Mouse (Mus musculus) erythroblast, adult 5-6 weeks (primary cell): ENCODE measurements around the gene Zfp235. TPM values are rescaled to one million over a fixed set of nuclear protein-coding genes. Genes with fewer than 3 reads are reported as not detected.

ENCODE experiments used
- ATAC-seq: replicated peaks from 2 replicates; pipeline ENCODE4 v1.8.0; 2016; ENCODE audit warnings: moderate number of reproducible peaks, mild to moderate bottlenecking, moderate TSS enrichment, inconsistent platforms; ENCODE audit not compliant: poor library complexity, low FRiP score, severe bottlenecking
- total RNA-seq, 2 experiments: library from RNA; stranded (forward) in 1 of 2; stranded (reverse) in 1 of 2; fragments of 150-400 nt in 1 of 2; fragments of 200-764, 138-1000 nt in 1 of 2; gene quantifications; 2 replicates each; pipeline versions ENCODE4 v1.2.3 to v1.2.4; 2015 to 2017; ENCODE audit warnings: low replicate concordance in 2 of 2

The Zfp235 gene
- total RNA-seq (2015; ENCODE audit: low replicate concordance), result 0.19 and 1.9 TPM in 2 replicates
- total RNA-seq (2017; ENCODE audit: low replicate concordance), result 1.4 TPM in 2 replicates

- peak; percentile 100 for ATAC-seq
Measured at GRCm38 (mm10) chr7:24133996-24134828, at the start of gene Zfp235. Zfp235 (plus strand) TSS chr7:24134169.

- ATAC-seq, result no peak
Measured at GRCm38 (mm10) chr7:24086871-24087270, 47.1 kb upstream of the Zfp235 start.

GRCm38 (mm10) chr7:24087485-24088125, 46.4 kb upstream of the Zfp235 start:
- no peak for ATAC-seq

GRCm38 (mm10) chr7:24104403-24104802, 29.6 kb upstream of the Zfp235 start:
- ATAC-seq, result no peak

GRCm38 (mm10) chr7:24105144-24105703, 28.7 kb upstream of the Zfp235 start:
- no peak for ATAC-seq

GRCm38 (mm10) chr7:24110839-24111238, 23.1 kb upstream of the Zfp235 start:
- no peak for ATAC-seq

GRCm38 (mm10) chr7:24111772-24112155, 22.2 kb upstream of the Zfp235 start:
- no peak for ATAC-seq

- ATAC-seq, result no peak
Measured at GRCm38 (mm10) chr7:24112156-24112856, 21.7 kb upstream of the Zfp235 start, which contains the start of gene Zfp112. Zfp112 (plus strand) TSS chr7:24112314.

GRCm38 (mm10) chr7:24113001-24113400, 21.0 kb upstream of the Zfp235 start:
- ATAC-seq, result peak; percentile 69; the same call in 1 of the 2 replicates

GRCm38 (mm10) chr7:24116655-24117054, 17.3 kb upstream of the Zfp235 start:
- ATAC-seq, result no peak

GRCm38 (mm10) chr7:24133425-24133995, 459 bp upstream of the Zfp235 start:
- no peak for ATAC-seq

- ATAC-seq, result no peak
Measured at GRCm38 (mm10) chr7:24142566-24142965, 8.6 kb downstream of the Zfp235 start.

GRCm38 (mm10) chr7:24153272-24153671, 19.3 kb downstream of the Zfp235 start:
- ATAC-seq, result no peak

GRCm38 (mm10) chr7:24172191-24172590, 38.2 kb downstream of the Zfp235 start:
- ATAC-seq, result no peak

- ATAC-seq, result no peak
Measured at GRCm38 (mm10) chr7:24174618-24175336, 40.8 kb downstream of the Zfp235 start, which contains the start of gene Zfp114. Zfp114 (plus strand) TSS chr7:24175060.

GRCm38 (mm10) chr7:24175337-24175711, 41.4 kb downstream of the Zfp235 start:
- ATAC-seq, result no peak

- ATAC-seq, result no peak
Measured at GRCm38 (mm10) chr7:24187611-24188010, 53.6 kb downstream of the Zfp235 start.

GRCm38 (mm10) chr7:24188901-24189570, 55.1 kb downstream of the Zfp235 start:
- ATAC-seq, result no peak

GRCm38 (mm10) chr7:24189571-24189944, 55.6 kb downstream of the Zfp235 start:
- no peak for ATAC-seq
